Mouse (Mus musculus) C2C12 (cell line): ENCODE results near the gene Zbtb11. TPM values are rescaled to one million over a fixed set of nuclear protein-coding genes. Genes with fewer than 3 reads are reported as not detected.
"Not testable (repeated sequence)": the region's sequence is repeated elsewhere in the genome, so short reads cannot be mapped to it uniquely, and the experiment has no call there.

Experiments used
- H3K27me3 ChIP-seq: one replicate; pipeline ENCODE4 v1.6.1; 2011; ENCODE audit not compliant: control insufficient read depth, insufficient read depth, insufficient read length
- H3K36me3 ChIP-seq: one replicate; pipeline ENCODE4 v1.6.1; 2011; ENCODE audit not compliant: control insufficient read depth, insufficient read depth
- H3K4me3 ChIP-seq: one replicate; pipeline ENCODE4 v1.5.1; 2011; ENCODE audit warnings: mild to moderate bottlenecking, control low read depth; ENCODE audit not compliant: poor library complexity, insufficient read depth, severe bottlenecking
- H3K79me2 ChIP-seq: one replicate; pipeline ENCODE4 v1.6.1; 2011; ENCODE audit not compliant: control insufficient read depth, insufficient read depth
- H3K79me3 ChIP-seq: one replicate; pipeline ENCODE4 v1.6.1; 2011; ENCODE audit warnings: low read depth, control low read depth
- H3ac ChIP-seq: one replicate; pipeline ENCODE3; 2011; ENCODE audit warnings: low read depth; ENCODE audit not compliant: control insufficient read depth, insufficient read length
- CEBPB ChIP-seq: IDR thresholded peaks from one replicate; pipeline ENCODE4 v1.6.1; 2011; ENCODE audit warnings: low read depth, mild to moderate bottlenecking, control low read depth, moderate library complexity
- CTCF ChIP-seq: IDR thresholded peaks from one replicate; pipeline ENCODE4 v1.5.1; 2011; ENCODE audit not compliant: control insufficient read depth, insufficient read depth, insufficient read length
- FOSL1 ChIP-seq: IDR thresholded peaks from one replicate; pipeline ENCODE4 v1.8.0; 2011; ENCODE audit warnings: mild to moderate bottlenecking, low read length; ENCODE audit not compliant: poor library complexity, insufficient read depth, severe bottlenecking
- MAX ChIP-seq: IDR thresholded peaks from one replicate; pipeline ENCODE4 v1.6.1; 2011; ENCODE audit warnings: mild to moderate bottlenecking, control low read depth
- MYOD1 ChIP-seq: IDR thresholded peaks from one replicate; pipeline ENCODE4 v1.6.1; 2011; ENCODE audit warnings: low read depth; ENCODE audit not compliant: control insufficient read depth, insufficient read length
- MYOG ChIP-seq: IDR thresholded peaks from one replicate; pipeline ENCODE4 v1.6.1; 2011; ENCODE audit not compliant: control insufficient read depth, insufficient read length; ENCODE audit errors: extremely low read depth
- USF1 ChIP-seq: IDR thresholded peaks from one replicate; pipeline ENCODE4 v1.6.1; 2011; ENCODE audit warnings: low read depth, mild to moderate bottlenecking, control low read depth, moderate library complexity
- polyA plus RNA-seq: library from polyadenylated mRNA; unstranded; fragments of >200 nt; fragmentation: generic; extraction: Trizol; gene quantifications from one replicate; pipeline ENCODE4 v1.2.1, GENCODE M21; 2012; ENCODE audit warnings: missing spikeins

Gene Zbtb11
- polyA plus RNA-seq, 1 experiment, result 3.6 TPM

DNA sequence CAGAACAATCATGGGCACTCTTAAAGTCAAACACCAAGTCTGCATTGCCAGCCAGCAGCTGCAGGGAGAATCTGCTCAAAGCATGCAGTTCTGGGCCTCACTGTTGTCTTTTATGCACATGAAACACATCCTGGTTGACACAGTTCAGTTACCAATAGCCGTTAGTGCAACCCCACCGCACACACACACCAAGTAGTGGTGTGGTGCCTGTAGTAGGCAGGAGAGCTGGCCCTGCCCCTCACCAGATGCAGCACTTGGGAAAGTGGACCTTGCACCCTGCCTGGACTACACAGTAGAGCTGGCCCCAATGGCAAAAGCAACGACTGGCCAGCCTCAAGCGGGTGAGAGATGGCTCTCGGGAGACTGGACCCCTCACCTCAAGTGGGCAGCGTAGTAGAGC lies 34.0 kb upstream of the Zbtb11 start:
- TF ChIP-seq MYOG, result no peak
- no peak for TF ChIP-seq CTCF
- no peak for TF ChIP-seq FOSL1
- TF ChIP-seq MAX, result no peak
- no peak for TF ChIP-seq CEBPB
- TF ChIP-seq USF1, result no peak
- TF ChIP-seq MYOD1, result no peak

DNA sequence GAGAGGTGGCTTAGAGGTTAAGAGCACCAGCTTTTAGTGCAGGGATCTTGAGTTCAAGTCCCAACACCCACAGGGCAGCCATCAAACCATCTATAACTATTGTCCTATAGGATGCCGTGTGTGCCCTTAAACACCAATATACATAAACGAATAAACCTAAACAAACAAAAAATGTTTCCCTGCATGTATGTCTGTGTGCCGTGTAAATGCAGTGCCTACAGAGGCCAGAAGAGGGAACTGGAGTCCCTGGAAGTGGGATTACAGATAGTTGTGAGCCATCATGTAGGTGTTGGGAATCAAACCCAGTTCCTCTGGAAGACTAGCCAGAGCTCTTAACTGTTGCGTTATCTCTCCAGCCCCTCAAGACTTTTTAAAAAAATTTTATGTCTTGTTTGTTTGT lies 32.9 kb upstream of the Zbtb11 start:
- TF ChIP-seq CEBPB, result no peak
- no peak for TF ChIP-seq MYOG
- no peak for TF ChIP-seq MYOD1
- TF ChIP-seq MAX, result no peak
- TF ChIP-seq FOSL1, result no peak
- no peak for TF ChIP-seq CTCF
- TF ChIP-seq USF1, result no peak
- no peaks in the 10 kb centered on the region for H3K79me2 ChIP-seq
- H3K79me3 ChIP-seq, result no peaks in the 10 kb centered on the region
- peaks cover 5% of the 10 kb centered on the region for H3K27me3 ChIP-seq
- no peak overlapping the region for H3K4me3 ChIP-seq
- no peak overlapping the region for H3ac ChIP-seq
- no peaks in the 10 kb centered on the region for H3K36me3 ChIP-seq

More for the DNA sequence above, 34.0 kb upstream of the Zbtb11 start:
- no peak overlapping the region for H3K4me3 ChIP-seq
- H3ac ChIP-seq, result no peak overlapping the region
- H3K27me3 ChIP-seq, result peaks cover 5% of the 10 kb centered on the region
- H3K79me2 ChIP-seq, result no peaks in the 10 kb centered on the region
- no peaks in the 10 kb centered on the region for H3K36me3 ChIP-seq
- no peaks in the 10 kb centered on the region for H3K79me3 ChIP-seq

- Histone ChIP-seq H3ac (no peak overlapping the region), H3K79me3 (no peaks in the 10 kb centered on the region), H3K27me3 (no peaks in the 10 kb centered on the region), H3K36me3 (no peaks in the 10 kb centered on the region), H3K4me3 (no peak overlapping the region), H3K79me2 (no peaks in the 10 kb centered on the region)
- no peak for TF ChIP-seq MYOD1
- TF ChIP-seq MYOG, result no peak
- TF ChIP-seq FOSL1, result no peak
- TF ChIP-seq USF1, result no peak
- no peak for TF ChIP-seq CEBPB
- TF ChIP-seq MAX, result no peak
- no peak for TF ChIP-seq CTCF
Measured at GRCm38 (mm10) chr16:55947266-55947665, 26.4 kb upstream of the Zbtb11 start.

- H3K27me3 ChIP-seq, H3ac ChIP-seq, H3K36me3 ChIP-seq, H3K79me3 ChIP-seq, H3K79me2 ChIP-seq, H3K4me3 ChIP-seq: not testable (repeated sequence)
Measured at GRCm38 (mm10) chr16:55947876-55948410, 25.7 kb upstream of the Zbtb11 start.

DNA sequence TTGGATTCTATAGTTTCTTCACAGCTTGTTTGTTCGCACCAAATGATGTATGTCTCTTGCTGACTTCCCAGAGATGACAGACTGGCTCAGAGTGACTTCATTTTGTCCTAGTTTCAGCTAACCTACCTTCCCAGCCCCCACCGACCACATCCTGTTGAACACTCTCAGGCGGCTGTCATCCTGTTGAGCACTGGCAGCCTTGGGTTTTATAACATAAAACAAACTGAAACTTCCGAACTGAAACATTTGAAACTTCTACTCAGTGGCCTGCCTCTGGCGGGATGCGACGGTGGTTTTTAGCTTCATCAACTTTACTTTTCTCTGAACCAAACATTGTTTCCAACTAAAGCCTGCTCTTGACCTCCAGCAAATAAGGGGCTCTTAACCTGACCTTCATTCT lies 24.7 kb upstream of the Zbtb11 start:
- Histone ChIP-seq H3K27me3 (no peaks in the 10 kb centered on the region), H3ac (no peak overlapping the region), H3K79me2 (no peaks in the 10 kb centered on the region), H3K79me3 (no peaks in the 10 kb centered on the region), H3K36me3 (no peaks in the 10 kb centered on the region), H3K4me3 (no peak overlapping the region)
- TF ChIP-seq FOSL1, result no peak
- TF ChIP-seq MYOD1, result no peak
- no peak for TF ChIP-seq CEBPB
- TF ChIP-seq MAX, result no peak
- no peak for TF ChIP-seq MYOG
- no peak for TF ChIP-seq USF1
- TF ChIP-seq CTCF, result no peak

GRCm38 (mm10) chr16:55950462-55950861 lies 23.2 kb upstream of the Zbtb11 start:
- Histone ChIP-seq H3K79me2 (no peaks in the 10 kb centered on the region), H3K36me3 (no peaks in the 10 kb centered on the region), H3K27me3 (no peaks in the 10 kb centered on the region), H3K79me3 (no peaks in the 10 kb centered on the region), H3K4me3 (no peak overlapping the region), H3ac (no peak overlapping the region)
- TF ChIP-seq CEBPB (no peak), MYOD1 (no peak), USF1 (no peak), MYOG (no peak), FOSL1 (no peak), MAX (no peak), CTCF (no peak)
